Mouse (Mus musculus) natural killer cell, adult 2 months (primary cell): Measurements from ENCODE around the gene R3hdm2.

Source experiments
- DNase-seq, 2 experiments: peaks; one replicate each; pipeline ENCODE4 v3.0.0; 2022; ENCODE audit warnings: low spot score in 2 of 2

The R3hdm2 gene

DNA sequence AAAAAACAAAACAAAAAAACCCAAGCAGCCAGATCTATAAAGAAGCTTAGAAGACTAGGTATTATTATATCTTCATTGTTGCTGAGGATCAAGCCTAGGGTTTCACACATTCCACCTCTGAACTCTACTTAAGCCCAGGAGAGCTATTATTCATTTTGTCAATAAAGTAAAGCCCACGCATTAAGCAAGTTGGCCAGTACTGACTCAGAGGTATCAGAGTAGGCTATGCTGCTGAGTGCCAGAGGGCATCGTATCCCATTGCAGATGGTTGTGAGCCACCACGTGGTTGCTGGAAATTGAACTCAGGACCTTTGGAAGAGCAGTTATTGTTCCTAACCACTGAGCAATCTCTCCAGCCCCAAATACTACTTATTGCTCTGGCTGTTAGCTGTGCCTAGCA is 163.8 kb downstream of the R3hdm2 start:
- DNase-seq: no peak

DNA sequence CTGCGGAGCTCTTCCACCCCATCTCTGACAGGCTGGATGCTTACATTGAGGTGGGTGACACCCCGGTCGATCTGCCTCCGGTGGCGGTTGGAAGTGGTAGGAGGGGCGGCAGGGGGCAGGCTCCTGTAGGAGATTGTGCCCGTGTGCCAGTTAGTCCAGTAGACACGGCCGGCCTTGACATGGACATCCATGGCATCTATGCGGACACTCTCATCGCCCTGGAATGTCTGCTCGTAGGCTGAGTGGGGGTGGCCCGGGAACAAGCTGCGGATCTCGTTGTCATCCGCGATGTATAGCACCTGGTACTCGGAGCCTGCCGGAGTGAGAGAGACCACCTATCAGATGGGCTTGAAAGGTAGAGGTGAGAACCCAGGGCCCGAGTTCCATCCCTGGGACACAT is 164.2 kb downstream of the R3hdm2 start:
- no peak for DNase-seq

DNA sequence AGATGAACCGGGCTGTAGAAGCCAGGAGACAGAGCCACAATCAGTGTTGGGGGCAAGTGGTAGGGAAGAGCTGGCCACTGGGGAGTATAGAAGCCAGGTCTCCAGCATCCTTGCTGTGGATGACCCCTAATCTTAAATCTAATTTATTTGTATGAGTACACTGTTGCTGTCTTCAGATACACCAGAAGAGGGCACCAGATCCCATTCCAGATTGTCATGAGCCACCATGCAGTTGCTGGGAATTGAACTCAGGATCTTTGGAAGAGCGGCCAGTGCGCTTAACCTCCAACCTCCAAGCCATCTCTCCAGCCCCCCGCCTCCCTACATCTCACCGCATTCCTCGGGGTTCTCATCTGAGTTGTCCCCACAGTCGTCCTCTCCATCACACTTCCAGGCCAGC is 166.4 kb downstream of the R3hdm2 start:
- DNase-seq: no peak

- DNase-seq: no peak
Observed at GRCm38 (mm10) chr10:127548236-127548635, 168.1 kb downstream of the R3hdm2 start.
